Mouse (Mus musculus) brain, adult 2 months (tissue): ENCODE data around the gene Csf3.
A peak's percentile ranks its signal among the peaks of the same experiment; 100 is the strongest.
"Not testable (repeated sequence)": the region's sequence is repeated elsewhere in the genome, so short reads cannot be mapped to it uniquely, and the experiment has no call there.

Experiments used
- DNase-seq: peaks from one replicate; pipeline ENCODE4 v3.0.0; 2011; ENCODE audit warnings: low read depth, low spot score

The Csf3 gene

GRCm38 (mm10) chr11:98729119-98729588 lies 28.1 kb downstream of the Csf3 start, which contains the start of gene Med24:
Gene Med24, minus strand, starts transcription at chr11:98729435.
- DNase-seq = peak; percentile 97

DNA sequence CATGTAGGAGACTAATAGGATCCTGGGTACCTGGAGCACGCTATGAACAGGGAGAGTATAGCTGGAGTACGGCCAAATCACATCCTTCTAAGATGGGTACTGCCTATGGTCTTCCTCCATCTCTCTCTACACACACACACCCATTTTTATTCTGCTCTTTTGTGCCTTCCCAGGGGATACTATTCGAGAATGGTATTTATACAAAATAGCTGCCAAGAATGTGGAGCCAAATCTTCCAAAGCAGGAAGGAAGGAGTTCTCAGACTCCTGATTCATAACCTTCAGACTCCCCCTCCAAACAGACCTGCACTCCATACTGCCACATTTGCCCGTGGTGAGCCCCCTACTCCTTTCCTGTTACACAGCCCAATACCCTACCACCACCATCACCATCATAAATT lies 29.7 kb downstream of the Csf3 start:
- peak; percentile 40 for DNase-seq

DNA sequence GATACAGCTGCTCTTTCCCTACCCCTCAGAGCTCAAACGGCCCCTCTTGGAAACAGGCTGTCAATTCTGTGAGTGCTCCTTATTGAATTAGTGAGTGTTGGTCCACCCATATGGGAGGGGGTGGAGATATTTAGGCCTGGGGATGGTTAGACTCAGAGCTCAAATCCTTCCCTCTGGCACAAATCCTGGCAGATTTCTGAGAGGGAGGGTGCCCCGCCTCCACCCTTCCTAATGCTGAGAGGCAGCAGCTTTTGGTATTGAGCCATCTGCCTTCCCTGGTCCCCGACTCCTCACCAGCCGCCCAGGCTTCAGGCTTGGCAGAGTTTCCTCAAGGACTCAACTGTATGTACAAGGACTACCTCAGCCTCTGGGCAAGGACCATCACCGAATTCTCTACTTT lies 30.1 kb downstream of the Csf3 start:
- DNase-seq = peak; percentile 91

- no peak for DNase-seq
These were observed 33.0 kb downstream of the Csf3 start for GRCm38 (mm10) chr11:98734020-98734419.

GRCm38 (mm10) chr11:98735111-98735510 lies 34.0 kb downstream of the Csf3 start:
- DNase-seq = peak; percentile 74

DNA sequence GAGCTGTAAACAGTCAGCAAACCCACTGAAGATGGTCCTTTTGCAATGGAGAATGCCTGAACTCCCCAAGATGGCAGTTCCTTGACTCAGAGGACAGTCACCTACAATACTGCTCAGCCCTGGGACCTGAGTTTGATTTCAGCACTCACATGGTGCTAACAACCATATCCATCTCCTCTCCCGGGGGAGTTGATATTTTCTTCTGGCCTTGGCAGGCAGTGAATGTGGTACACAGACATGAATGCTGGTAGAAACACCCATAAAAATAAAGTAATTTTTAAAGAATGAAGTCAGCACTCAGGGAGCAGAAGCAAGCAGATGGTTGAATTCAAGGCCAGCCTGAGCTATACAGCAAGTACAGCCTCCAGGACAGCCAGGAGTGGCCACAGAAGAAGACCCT lies 35.1 kb downstream of the Csf3 start:
- DNase-seq = peak; percentile 43

DNA sequence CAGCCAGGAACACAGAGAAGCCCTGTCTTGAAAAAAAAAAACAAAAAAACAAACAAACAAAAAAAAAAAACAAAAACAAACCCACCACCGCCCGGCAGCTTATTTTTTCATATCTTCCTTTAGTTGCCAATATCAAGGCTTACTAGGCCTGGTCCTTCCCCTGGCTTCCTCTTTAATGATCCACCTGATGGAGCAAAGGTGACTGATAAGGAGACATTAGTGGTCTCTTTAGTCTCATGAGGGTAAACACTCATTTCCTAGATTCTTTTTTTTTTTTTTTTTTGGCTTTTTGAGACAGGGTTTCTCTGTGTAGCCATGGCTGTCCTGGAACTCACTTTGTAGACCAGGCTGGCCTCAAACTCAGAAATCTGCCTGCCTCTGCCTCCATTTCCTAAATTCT lies 36.2 kb downstream of the Csf3 start:
- not testable (repeated sequence) for DNase-seq

DNA sequence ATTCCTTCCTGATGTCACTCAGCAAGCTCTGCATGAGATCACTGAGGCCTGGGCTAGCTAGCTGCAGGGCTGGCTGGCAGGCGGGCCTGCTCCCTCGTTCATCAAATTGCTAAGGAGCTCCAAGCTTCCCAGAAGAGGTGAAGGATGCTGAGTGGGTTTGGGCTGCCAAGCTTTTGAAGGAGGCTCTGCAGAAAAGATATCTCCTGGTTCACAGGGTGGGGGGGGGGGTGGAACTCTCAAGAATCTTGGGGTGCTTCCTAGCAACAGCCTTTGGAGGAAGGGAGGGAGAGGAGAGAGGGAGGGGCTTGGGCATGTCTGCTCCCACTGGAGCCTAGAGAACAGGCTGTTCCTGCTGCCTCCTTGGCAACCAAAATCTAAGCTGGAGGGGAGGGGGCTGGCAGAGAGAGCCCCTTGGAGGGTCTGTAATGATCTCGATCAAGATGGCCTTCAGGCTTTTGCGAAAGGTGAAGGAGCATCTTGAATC lies 37.4 kb downstream of the Csf3 start:
- DNase-seq = peak; percentile 92

GRCm38 (mm10) chr11:98738925-98739324 lies 37.9 kb downstream of the Csf3 start:
- no peak for DNase-seq

GRCm38 (mm10) chr11:98740026-98740392 lies 38.9 kb downstream of the Csf3 start:
- peak; percentile 55 for DNase-seq

- peak; percentile 87 for DNase-seq
These were observed 39.5 kb downstream of the Csf3 start, which contains the start of gene Thra for GRCm38 (mm10) chr11:98740393-98741050. Gene Thra, plus strand, starts transcription at chr11:98740638.

DNA sequence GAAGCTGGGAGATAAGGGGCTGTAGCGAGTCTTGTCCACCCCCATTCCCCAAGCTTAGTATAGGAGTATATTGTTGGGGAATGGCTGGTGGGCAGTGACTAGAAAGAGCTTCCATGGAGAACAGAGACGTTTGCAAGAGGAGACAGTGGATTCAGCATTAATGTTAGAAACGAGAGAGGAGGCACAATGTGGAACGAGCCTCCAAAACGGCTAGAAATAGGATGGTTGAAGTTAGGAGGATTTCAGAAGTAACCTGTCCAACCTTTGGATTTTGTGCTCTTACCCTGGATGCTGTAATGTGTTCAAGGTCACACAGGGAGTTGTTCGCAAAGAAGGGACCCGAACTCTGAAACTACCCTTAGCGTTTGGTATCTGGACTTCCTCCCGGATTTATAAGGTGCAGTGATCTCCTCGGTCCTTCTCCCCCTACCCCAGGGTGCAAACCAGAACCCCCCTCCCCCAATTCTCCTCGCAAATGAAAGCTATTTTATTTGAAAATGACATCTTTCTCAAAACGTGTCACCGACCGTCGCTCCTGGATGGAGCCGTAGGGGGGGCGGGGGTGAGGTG lies 40.1 kb downstream of the Csf3 start:
- DNase-seq = peak; percentile 42

GRCm38 (mm10) chr11:98741622-98742396 lies 40.7 kb downstream of the Csf3 start:
- peak; percentile 90 for DNase-seq

DNA sequence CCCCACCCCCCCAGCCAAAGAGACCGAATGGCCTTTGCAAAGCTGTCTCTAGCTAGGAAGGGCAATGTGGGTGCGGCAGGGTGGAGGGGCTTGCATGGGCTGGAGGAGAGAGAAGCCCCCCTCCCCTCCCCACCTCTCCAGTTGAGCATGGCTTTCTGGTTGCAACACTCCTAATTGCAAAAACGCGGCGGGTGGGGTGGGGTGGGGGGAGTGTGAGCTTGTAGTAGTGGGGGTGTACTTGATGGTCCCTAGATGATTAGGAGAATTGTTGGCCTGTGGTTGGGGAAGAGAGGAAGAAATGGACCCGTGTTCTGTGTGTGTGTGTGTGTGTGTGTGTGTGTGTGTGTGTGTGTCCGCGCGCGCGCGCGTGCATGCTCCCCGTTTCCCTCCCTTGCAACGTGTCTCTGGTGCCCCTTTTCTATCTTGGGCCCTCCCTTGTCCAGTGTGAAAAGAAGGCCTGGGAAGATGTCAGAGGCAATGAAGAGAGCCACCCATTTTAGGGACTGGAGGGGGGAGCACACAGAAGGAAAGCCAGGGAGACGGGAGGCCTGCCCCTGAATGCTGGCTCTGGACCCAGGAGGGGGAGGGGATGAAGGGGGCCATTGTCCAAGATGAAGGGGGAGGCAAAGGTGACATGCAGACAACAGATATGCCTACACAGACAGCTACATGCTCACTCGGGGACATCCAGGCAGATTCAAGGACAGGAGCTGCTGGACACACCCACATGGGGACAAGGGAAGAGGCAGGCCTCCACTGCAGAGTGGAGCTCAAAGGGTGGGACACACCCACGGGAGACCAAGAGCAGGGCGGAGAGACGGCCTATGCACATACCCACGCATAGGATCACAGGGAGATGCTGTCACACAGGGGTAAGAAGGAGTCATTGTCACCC lies 41.6 kb downstream of the Csf3 start:
- DNase-seq = peak; percentile 72

GRCm38 (mm10) chr11:98743655-98744345 lies 42.7 kb downstream of the Csf3 start:
- DNase-seq = peak; percentile 61

- DNase-seq = peak; percentile 3
These were observed 43.5 kb downstream of the Csf3 start for GRCm38 (mm10) chr11:98744456-98745019.

- DNase-seq = peak; percentile 5
These were observed 45.1 kb downstream of the Csf3 start for GRCm38 (mm10) chr11:98745932-98746853.

DNA sequence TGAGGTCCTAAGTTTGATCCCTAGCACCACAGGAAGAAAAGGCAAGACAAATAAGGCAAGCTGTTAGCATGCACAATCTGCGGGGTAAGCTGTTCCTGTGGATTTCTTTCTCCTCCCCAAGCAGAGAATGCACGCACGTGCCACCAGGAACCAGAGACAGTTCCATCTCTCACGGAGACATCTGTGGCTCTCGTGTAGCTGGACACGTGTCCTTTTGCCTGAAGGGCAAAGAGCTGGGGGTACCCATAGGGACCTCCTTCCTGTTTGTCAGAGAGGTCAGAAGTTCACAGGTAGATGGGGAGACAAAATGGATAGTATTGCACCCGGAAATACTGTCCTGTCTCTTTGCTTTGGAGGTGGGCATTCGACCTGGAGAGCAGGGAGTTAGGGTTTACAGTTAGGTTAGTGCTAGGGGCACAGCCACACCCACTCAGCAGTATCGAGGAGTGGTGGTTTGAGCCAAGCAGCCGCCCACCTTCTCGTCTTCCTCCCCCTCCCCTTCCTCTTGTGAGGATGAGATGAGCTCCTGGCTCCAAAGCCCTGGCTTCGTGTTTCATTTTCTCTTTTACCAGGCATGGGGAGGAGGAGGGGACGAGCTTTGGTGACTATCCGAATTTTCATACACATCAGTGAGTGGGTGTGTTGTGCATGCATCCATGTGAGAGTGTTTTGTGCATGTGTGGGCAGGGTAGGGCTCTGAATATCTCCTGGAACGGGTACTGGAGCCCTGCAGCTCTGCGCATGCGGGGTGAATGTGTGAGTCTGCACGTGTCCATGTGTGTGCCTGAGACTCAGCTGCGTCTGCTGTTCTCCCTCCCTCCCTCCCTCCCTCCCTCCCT lies 46.0 kb downstream of the Csf3 start:
- DNase-seq = peak; percentile 99
